Mouse (Mus musculus) Patski (cell line): ENCODE measurements at regions not wholly inside any gene's neighbourhood (a gene's known extent, or its start where the extent isn't known, plus 50 kb on each side); places are given as distances from the start of the nearest gene placed in this dataset.

Experiments
- ATAC-seq: fragments of 100-300 bp; one replicate; pipeline ENCODE4 v1.8.0; 2021
- CTCF ChIA-PET: fragments of 350-600 bp; sonication (Branson Sonifier 250); formaldehyde crosslinking; loops from one replicate; lab custom pipeline; 2022; ENCODE audit warnings: inconsistent platforms; lab: Charles Lee
- POLR2A ChIA-PET: fragments of 350-600 bp; sonication (Branson Sonifier 250); formaldehyde crosslinking; loops from one replicate; lab custom pipeline; 2022; ENCODE audit warnings: antibody characterized with exemption, inconsistent platforms; lab: Charles Lee
- DNase-seq: peaks from one replicate; pipeline ENCODE4 v3.0.0-alpha.2; 2011; ENCODE audit warnings: low read depth, low spot score
- H3K27me3 ChIP-seq: fragments of 371-371 bp; one replicate; pipeline ENCODE4 v1.5.1; 2021
- CTCF ChIP-seq: fragments of 100-300 bp; IDR thresholded peaks from one replicate; pipeline ENCODE4 v1.5.1; 2021
- in situ Hi-C: fragments of 300-500 bp; cut with MboI; formaldehyde crosslinking; loops from 3 replicates; pipeline ENCODE4 v1.11.1; 2018; ENCODE audit warnings: low pct_unique_long_range_greater_than_20kb, mixed read lengths

- ATAC-seq = no peak
- TF ChIP-seq CTCF = no peak
- CTCF ChIA-PET = interaction anchor here (1.2 kb wide), 1 partner anchor 9 kb away, joined by 3 read pairs; no protein-coding TSS in a partner anchor
Observed at GRCm38 (mm10) chr9:85538557-85538956, 210.6 kb downstream of the Ibtk start.

GRCm38 (mm10) chr9:85528421-85528820 is 201.3 kb upstream of the Tent5a start:
- H3K27me3 ChIP-seq = no peaks in the 10 kb centered on the region
- no peak for ATAC-seq
- no peak for TF ChIP-seq CTCF
- POLR2A ChIA-PET = interaction anchor here (0.7 to 1.8 kb wide), 2 partner anchors 12 to 1272 kb away, joined by 3 to 6 read pairs; no protein-coding TSS in a partner anchor
- no peak for DNase-seq
- in situ Hi-C loops = no loop called here
- CTCF ChIA-PET = interaction anchor here (1.0 to 1.2 kb wide), 2 partner anchors 10 kb away, joined by 3 read pairs; no protein-coding TSS in a partner anchor

More at GRCm38 (mm10) chr9:85538557-85538956, 210.6 kb downstream of the Ibtk start:
- in situ Hi-C loops = no loop called here
- POLR2A ChIA-PET = no interaction called here
- DNase-seq = no peak
- H3K27me3 ChIP-seq = no peaks in the 10 kb centered on the region

- ChIA-PET POLR2A (interaction anchor here (1.2 kb wide), 1 partner anchor 144 kb away, joined by 6 read pairs; no protein-coding TSS in a partner anchor), CTCF (no interaction called here)
- DNase-seq (no peak), ATAC-seq (peak; percentile 51)
- no peak for TF ChIP-seq CTCF
- in situ Hi-C loops = no loop called here
- H3K27me3 ChIP-seq = no peaks in the 10 kb centered on the region
Observed at GRCm38 (mm10) chr9:85524733-85525132, 197.6 kb upstream of the Tent5a start.

- no peak for TF ChIP-seq CTCF
- no peaks in the 10 kb centered on the region for H3K27me3 ChIP-seq
- ATAC-seq = no peak
- CTCF ChIA-PET = no interaction called here
- DNase-seq = no peak
- POLR2A ChIA-PET = no interaction called here
- in situ Hi-C loops = no loop called here
Observed at GRCm38 (mm10) chr9:85521342-85521741, 194.2 kb upstream of the Tent5a start.

GRCm38 (mm10) chr9:85520941-85521340 is 193.8 kb upstream of the Tent5a start:
- no peak for ATAC-seq
- ChIA-PET POLR2A (no interaction called here), CTCF (no interaction called here)
- H3K27me3 ChIP-seq = no peaks in the 10 kb centered on the region
- DNase-seq = no peak
- TF ChIP-seq CTCF = no peak
- in situ Hi-C loops = no loop called here

GRCm38 (mm10) chr9:85499006-85499405 is 171.9 kb upstream of the Tent5a start:
- in situ Hi-C loops = no loop called here
- no peak for DNase-seq
- ChIA-PET CTCF (interaction anchor here (1.1 kb wide), 1 partner anchor 29 kb away, joined by 3 read pairs; no protein-coding TSS in a partner anchor), POLR2A (no interaction called here)
- ATAC-seq = no peak
- no peak for TF ChIP-seq CTCF
- H3K27me3 ChIP-seq = no peaks in the 10 kb centered on the region

GRCm38 (mm10) chr9:85497348-85497747 is 170.2 kb upstream of the Tent5a start:
- TF ChIP-seq CTCF = no peak
- no peaks in the 10 kb centered on the region for H3K27me3 ChIP-seq
- POLR2A ChIA-PET = interaction anchor here (0.7 kb wide), 1 partner anchor 20 kb away, joined by 11 read pairs; no protein-coding TSS in a partner anchor
- ATAC-seq (no peak), DNase-seq (no peak)
- CTCF ChIA-PET = interaction anchor here (0.7 to 1.3 kb wide), 3 partner anchors 9 to 169 kb away, joined by 3 read pairs; no protein-coding TSS in a partner anchor
- in situ Hi-C loops = no loop called here

GRCm38 (mm10) chr9:85496506-85497239 is 169.5 kb upstream of the Tent5a start:
- ATAC-seq (no peak), DNase-seq (no peak)
- in situ Hi-C loops = no loop called here
- H3K27me3 ChIP-seq = no peaks in the 10 kb centered on the region
- CTCF ChIA-PET = interaction anchor here (1.2 to 1.3 kb wide), 2 partner anchors 9 to 169 kb away, joined by 3 read pairs; no protein-coding TSS in a partner anchor
- POLR2A ChIA-PET = interaction anchor here (1.0 kb wide), 1 partner anchor 9 kb away, joined by 5 read pairs; no protein-coding TSS in a partner anchor
- no peak for TF ChIP-seq CTCF

- no peak for DNase-seq
- in situ Hi-C loops = no loop called here
- ATAC-seq = peak; percentile 54
- TF ChIP-seq CTCF = no peak
- ChIA-PET CTCF (interaction anchor here (0.9 kb wide), 1 partner anchor 15 kb away, joined by 4 read pairs; no protein-coding TSS in a partner anchor), POLR2A (no interaction called here)
- H3K27me3 ChIP-seq = no peaks in the 10 kb centered on the region
Observed at GRCm38 (mm10) chr9:85495056-85495455, 167.9 kb upstream of the Tent5a start.

GRCm38 (mm10) chr9:85493760-85494159 is 166.6 kb upstream of the Tent5a start:
- ATAC-seq (no peak), DNase-seq (no peak)
- ChIA-PET CTCF (no interaction called here), POLR2A (no interaction called here)
- H3K27me3 ChIP-seq = no peaks in the 10 kb centered on the region
- no peak for TF ChIP-seq CTCF
- in situ Hi-C loops = no loop called here

GRCm38 (mm10) chr9:85490367-85490766 is 163.2 kb upstream of the Tent5a start:
- in situ Hi-C loops = no loop called here
- DNase-seq = no peak
- no peaks in the 10 kb centered on the region for H3K27me3 ChIP-seq
- no peak for ATAC-seq
- POLR2A ChIA-PET = interaction anchor here (0.6 kb wide), 1 partner anchor 823 kb away, joined by 4 read pairs; no protein-coding TSS in a partner anchor
- TF ChIP-seq CTCF = no peak
- CTCF ChIA-PET = no interaction called here
